Mouse (Mus musculus): Measurements from ENCODE around the gene Tle6.
A peak's percentile ranks its signal among the peaks of the same experiment; 100 is the strongest.

DNA sequence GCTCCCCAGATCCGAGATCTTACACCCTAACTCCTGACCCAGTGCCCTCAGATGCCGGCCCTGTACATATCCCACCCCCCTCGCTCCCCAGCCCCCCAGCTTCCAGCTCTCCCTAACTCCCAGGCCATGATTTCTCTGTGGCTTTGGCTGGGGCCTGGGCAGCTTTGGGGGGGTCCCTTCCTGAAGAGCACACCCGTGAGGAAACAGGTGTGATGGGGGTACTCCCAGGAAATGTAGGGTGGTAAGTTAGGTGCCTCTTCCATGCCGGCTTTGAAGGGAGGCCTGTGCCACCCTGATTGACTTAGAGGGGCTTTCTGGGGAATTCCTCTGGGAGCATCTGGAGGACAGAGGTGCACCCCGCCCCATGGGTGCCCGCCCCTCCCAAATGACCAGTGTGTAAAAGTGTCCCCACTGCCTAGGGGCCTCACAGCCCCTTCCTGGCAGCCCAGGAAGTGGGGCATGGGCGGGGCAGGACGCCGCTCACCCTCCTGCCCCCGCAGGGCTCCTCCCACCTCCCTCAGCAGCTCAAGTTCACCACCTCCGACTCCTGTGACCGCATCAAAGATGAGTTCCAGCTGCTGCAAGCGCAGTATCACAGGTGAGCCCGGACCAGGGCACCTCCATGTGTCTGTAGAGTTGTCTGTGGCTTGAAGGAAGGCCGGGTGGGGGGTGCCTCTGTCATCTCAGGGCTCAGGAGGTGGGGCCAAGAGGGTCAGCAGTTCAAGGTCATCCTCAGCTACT is 40.0 kb downstream of the Tle6 start:
- TF ChIP-seq MAX (IDR thresholded peaks at IDR 0.05; ENCODE audit: low read length): no peak
- no peak for TF ChIP-seq NELFE (IDR thresholded peaks at IDR 0.05; ENCODE audit: low read depth, low read length)
- no peak for TF ChIP-seq RAD21 (IDR thresholded peaks at IDR 0.05; ENCODE audit: low read depth, low read length)
- peak in 1 of 2 experiments; percentile 47; a peak in 1 of 4 replicates for TF ChIP-seq POLR2A (IDR thresholded peaks at IDR 0.05; ENCODE audit: control insufficient read depth in 1 of 2, insufficient read depth in 1 of 2, low read depth in 1 of 2, low read length in 2 of 2, poor library complexity in 1 of 2)
- TF ChIP-seq E2F4 (IDR thresholded peaks at IDR 0.05; ENCODE audit: borderline replicate concordance, low read depth, low read length): no peak
- no peak for TF ChIP-seq UBTF (IDR thresholded peaks at IDR 0.05; ENCODE audit: borderline replicate concordance, insufficient read depth, low read depth, low read length)
- no peak for TF ChIP-seq CTCF (IDR thresholded peaks at IDR 0.05 in 2 of 3, conservative IDR thresholded peaks at IDR 0.05 in 1 of 3; ENCODE audit: control insufficient read depth in 1 of 3, insufficient read depth in 1 of 3, low read depth in 2 of 3, low read length in 3 of 3, poor library complexity in 1 of 3, severe bottlenecking in 1 of 3)
- no peak for TF ChIP-seq SMC3 (IDR thresholded peaks at IDR 0.05; ENCODE audit: low read depth, low read length)
- no peak for TF ChIP-seq USF1 (IDR thresholded peaks at IDR 0.05; ENCODE audit: low read depth, low read length)
- TF ChIP-seq JUND (IDR thresholded peaks at IDR 0.05; ENCODE audit: low read depth, low read length): no peak
- TF ChIP-seq TCF12 (IDR thresholded peaks at IDR 0.05; ENCODE audit: low read depth, low read length): no peak
